Mouse (Mus musculus) forelimb bud, embryonic 11.5 days (tissue): ENCODE results near the gene Slc25a22.
"Not testable (repeated sequence)": the region's sequence is repeated elsewhere in the genome, so short reads cannot be mapped to it uniquely, and the experiment has no call there.

Source experiments
- DNase-seq: peaks from one replicate; pipeline ENCODE4 v3.0.0-alpha.2; 2012; ENCODE audit warnings: low read depth, low spot score

Gene Slc25a22

DNA sequence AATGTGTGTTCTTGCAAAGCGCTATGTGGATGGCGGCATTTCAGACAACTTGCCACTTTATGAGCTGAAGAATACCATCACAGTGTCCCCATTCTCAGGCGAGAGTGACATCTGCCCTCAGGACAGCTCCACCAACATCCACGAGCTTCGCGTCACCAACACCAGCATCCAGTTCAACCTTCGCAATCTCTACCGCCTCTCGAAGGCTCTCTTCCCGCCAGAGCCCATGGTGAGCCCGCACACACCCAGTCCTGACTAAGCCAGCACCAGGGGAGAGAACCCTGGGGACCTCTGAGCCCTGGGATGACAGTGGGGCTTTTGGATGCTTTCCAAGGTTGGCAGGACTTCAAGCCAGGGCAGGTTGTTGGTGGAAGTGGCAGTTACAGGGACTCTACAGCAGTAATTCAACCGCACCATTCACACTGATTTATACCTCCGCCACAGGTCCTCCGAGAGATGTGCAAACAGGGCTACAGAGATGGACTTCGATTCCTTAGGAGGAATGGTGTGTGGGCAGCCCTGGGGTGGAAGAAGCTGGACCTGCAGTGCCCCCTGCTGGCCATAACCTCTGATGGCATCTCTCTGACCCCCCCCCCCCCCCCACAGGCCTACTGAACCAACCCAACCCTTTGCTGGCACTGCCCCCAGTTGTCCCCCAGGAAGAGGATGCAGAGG is 20.4 kb upstream of the Slc25a22 start:
- no peak for DNase-seq

DNA sequence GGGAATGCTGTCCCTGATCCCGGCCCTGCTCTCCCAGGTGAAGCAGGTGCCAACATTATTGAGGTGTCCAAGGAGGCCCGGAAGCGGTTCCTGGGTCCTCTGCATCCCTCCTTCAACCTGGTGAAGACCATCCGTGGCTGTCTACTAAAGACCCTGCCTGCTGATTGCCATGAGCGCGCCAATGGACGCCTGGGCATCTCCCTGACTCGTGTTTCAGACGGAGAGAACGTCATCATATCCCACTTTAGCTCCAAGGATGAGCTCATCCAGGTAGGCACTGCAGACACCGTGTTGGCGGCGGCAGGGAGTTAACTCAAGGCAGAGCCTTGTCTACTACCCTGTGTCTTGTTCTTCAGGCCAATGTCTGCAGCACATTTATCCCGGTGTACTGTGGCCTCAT is 19.5 kb upstream of the Slc25a22 start:
- no peak for DNase-seq

DNA sequence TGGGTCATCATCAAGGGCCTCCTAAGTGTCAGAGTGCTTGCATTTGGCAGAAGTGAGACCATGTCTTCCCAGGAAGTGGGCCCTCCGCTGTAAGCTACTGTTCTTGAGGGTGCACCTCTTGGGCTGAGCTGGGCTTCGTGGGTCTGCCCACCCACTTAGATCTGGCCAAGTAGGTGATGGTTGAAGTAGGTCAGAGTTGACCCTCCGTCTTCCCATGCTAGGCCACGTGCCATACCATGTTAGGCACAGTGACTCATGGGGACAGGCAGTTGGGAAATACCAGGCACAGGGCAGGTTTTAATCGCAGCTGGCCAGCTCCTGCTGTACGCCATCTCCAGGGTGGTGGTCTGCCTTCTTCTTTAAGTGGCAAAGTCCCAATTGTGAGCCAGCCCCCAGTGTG is 19.0 kb upstream of the Slc25a22 start:
- no peak for DNase-seq

DNA sequence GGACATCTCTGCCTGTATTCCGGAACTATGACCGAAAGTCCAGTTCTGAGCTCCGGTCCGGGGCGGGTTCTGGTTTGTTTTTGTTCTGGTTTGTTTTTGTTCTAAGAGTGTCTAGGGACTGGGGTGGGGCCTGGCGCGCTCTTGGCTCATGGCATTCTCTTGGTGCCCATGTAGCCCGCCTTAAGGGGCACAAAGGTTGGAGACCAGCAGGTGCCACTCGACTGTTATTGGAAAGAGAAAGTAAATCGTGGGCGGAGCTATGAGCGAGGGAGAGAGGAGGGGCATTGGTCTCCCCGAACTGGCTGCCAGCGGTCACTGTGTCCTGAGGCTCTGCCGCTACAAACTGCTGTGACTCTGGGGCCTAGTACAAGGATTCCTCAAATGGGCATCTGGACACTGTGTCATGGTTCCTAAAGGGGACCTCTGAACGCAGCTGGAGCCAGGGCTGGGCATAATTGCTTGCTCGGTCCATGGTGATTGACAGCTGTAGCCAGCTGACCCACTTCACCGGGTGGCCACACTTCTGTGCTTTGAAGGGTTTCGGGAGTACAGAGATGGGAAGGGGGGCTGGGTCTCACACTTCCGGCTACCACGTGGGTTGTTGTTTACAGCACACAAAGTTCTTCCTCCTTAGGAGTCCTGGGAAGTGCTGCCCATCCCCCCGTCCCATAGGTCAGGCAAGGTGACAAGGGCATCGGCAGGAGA is 18.1 kb upstream of the Slc25a22 start:
- DNase-seq, result no peak

DNA sequence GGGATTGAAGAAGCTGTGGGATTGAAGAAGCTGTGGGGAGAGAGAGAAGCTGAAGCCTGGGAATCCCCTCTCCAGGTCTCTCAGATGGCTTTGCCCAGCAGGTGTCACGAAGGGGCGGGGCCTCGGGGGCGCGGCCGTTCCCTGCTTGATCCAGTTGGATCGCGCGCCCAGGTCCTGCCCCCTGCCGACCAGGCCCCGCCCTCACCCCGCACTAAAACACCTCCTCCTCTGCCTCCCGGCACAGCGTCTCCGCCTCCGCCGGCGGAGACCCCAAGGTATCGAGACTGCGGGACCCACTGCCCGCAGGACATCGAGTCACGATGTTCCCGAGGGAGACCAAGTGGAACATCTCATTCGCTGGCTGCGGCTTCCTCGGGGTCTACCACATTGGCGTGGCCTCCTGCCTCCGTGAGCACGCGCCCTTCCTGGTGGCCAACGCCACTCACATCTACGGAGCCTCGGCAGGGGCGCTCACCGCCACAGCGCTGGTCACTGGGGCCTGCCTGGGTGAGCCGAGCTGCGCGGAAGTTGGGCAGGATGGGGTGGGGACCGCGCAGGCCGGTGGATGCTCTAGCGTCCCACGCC is 17.4 kb upstream of the Slc25a22 start, which contains the start of gene Pnpla2:
TSS of gene Pnpla2 (plus strand) at position 232 of the 585 bp plus-strand sequence.
- peak; percentile 84 for DNase-seq

DNA sequence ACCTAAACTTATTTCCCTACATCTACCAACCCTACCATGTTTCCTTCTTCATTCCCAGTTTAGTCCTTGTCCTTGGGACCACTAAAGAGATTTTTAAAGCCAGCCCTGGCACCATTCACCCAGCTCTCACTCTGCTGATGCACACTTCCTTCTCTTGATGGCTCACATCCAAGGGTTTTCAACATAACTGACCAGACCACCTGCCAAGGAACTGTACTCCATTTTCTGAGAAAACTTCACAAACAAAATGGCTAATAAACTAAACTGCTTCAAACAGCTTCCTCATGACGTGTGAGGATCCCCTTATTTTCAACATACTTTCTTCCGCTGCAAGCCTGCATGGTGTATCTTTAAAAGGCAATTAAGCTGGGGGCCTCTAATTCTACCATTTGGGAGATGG is 15.9 kb upstream of the Slc25a22 start:
- DNase-seq, result no peak

DNA sequence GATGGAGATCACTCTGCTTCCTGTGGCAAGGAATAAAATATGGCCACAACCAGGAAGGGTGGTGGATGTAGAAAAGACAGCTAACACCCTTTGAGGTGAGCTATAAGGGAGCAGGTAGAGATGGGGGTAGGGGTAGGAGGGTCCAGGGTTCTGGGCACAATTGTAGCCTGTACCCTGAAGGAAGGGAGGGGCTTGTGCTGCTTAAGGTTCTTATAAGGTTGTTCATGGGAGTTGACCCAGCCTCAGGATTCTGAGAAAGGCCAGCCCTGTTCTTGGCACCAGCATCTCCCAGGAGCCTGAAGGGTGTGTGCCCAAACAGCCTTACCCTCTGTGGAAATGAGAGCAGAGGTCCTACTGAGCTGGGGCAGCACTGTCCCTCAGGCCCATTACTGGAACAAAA is 14.2 kb upstream of the Slc25a22 start:
- no peak for DNase-seq

DNA sequence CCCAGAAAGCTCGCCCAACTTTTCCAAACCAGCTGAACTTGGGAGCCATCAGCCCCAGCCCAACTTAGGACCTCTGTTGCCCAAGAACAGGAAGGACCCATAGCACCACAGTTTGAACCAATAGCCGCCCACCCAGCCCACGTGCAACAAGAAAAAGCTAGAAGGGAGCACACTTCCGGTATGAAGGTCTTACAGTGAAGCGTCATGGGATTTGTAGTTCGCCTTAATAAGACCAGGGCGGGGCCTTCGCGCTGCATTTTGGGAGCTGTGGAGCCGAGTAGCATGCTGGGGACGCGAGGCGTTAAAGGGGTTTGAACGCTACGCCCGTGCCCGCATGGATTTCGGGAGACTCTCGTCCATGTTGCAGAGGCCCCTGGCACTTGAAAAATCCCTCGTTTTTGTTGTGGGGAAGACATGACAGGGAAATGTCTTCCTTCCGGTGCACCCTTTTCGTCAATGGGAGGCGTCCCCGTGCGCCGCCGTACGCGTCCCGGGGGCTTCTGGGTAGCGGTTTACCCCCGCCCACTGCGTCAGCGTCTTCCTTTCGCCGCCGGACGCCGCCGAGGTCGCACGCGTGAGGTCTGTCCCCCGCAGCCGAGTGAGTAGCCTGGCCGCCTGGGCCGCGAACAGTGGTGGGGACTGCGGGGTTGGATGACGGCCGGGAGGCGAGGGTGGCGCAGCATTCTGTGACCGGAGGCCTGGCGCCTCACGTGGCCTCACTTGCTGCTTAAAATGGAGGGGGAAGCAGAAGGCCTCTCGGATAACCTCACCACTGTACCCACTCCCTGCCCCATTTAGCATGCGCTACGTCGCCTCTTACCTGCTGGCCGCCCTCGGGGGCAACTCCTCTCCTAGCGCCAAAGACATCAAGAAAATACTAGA is 9.7 kb upstream of the Slc25a22 start, which contains the start of gene Rplp2:
TSS of gene Rplp2 (plus strand) at position 261 of the 882 bp plus-strand sequence.
- peak; percentile 92 for DNase-seq

DNA sequence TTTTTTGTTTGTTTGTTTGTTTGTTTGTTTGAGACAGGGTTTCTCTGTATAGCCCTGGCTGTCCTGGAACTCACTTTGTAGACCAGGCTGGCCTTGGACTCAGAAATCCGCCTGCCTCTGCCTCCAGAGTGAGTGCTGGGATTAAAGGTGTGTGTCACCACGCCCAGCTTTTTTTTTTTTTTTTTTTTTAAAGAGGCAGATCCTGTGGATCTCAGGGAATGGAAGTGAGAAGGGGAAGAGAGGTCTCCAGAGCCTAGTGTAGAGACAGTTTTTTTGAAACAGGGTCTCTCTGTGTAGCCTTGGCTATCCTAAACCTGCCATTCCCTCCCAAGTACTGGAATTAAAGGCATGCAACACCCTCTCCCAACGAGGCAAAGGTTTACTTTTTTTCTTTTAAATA is 8.7 kb upstream of the Slc25a22 start:
- not testable (repeated sequence) for DNase-seq

DNA sequence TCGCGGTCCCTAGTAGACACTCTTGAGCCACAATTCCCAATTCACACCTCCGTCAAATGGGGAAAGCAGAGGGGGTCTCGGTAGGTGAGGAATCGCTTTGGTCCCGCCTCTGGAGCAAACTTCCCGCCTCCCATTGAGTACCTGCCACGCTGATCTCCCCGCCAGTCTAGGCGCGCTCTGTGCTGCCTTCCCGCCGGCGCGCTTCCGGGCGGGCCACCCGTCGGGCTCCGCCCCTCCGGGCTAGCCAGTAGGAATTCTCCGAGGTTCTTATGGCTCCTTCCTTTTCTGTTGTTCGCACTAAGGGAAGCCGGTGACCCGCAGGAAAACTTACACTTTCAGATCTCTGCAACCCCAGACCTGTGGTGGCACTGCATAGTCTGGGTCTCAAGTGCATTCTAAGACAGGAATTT is 6.1 kb upstream of the Slc25a22 start, which contains the start of gene Pidd1:
TSS of gene Pidd1 (minus strand) at position 198 of the 410 bp plus-strand sequence.
- DNase-seq, result no peak

DNA sequence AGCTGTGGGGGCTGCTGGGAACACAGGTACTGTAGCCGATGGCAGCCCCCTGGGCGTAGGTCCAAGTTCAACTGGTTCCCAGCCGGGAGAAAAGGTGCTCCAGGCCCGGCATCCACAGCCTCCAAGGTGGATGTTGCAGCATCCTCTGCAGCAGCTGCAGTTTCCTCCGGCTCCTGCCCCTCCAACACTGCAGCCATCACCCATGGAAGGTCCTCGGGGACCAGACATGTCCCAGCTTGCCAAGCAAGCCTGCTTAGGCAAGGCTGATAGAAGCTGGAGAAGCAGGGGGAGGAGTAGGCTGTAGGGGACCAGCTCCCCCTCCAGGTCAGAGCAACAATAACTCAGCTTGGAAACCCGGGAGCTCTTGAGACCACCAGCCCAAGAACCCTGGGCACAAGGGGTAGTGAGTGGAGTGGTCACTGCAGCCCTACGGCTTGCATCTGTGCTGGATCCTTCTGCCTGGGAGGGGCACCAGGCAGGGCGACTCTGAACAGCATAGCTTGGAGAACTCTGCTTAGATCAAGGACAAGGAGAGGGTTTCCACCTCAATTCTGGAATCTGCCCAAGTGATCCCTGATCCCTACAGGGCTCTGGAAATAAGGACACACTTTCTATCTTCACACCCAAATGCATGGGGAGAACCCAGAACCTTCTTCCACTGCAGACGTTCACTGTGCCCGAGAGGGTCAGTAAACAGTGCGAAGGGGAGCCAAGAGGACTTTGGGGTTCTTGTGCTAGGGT is 5.6 kb upstream of the Slc25a22 start:
- DNase-seq, result peak; percentile 63

DNA sequence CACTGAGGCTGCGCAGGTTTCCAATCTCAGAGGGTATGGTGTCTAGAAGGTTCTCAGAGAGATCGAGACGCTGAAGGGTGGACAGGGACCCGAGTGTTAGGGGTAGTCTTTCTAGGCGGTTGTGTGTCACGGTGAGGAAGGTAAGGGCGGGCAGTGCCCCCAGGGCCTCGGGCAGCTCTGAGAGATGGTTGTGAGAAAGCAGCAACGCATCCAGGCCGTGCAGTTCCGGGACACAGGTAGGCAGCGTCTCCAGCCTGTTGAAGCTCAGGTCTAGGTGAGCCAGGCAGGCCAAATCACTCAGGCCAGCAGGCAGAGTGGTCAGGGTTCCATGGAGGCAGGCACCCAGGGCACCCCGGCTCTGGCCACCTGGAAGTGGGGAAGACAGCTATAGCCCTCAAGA is 4.5 kb upstream of the Slc25a22 start:
- no peak for DNase-seq

DNA sequence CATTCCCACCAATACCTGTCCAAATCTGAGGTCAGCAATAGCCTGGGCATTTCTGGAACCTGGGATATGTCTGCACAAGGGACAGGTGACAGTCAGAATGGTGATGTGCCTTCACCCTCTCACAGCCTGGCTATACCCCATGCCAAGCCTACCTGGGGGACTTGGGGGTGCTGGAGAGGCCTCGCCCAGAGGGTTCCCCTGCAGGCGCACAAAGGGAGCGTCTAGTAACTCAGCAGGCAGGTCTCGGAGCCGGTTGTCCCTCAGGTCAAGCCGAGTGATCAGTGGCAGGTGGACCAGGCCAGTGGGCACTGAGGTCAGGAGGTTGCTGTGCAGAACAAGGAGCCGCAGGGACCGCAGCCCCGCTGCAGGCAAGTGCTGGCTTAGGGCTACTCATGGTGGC is 3.8 kb upstream of the Slc25a22 start:
- no peak for DNase-seq

DNA sequence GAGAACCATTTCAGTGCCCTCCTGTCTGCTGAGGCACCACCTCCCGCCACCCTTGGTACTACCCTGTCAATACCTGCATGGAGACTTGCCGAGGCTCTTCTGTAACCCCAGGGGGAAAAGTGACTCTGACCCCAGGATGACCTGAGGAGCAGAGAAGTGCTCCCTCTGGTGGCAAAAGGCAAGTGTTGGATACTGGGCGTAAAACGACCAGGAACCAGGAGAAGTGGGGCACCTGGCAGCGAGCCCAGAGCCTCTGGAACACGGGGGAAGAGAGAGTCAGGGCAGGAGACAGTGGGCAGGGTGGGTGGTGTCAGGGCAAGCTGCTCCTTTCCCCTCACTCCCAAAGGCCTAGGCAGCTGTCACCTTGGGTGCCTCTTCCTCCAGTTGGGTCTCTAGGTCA is 2.9 kb upstream of the Slc25a22 start:
- peak; percentile 54 for DNase-seq

DNA sequence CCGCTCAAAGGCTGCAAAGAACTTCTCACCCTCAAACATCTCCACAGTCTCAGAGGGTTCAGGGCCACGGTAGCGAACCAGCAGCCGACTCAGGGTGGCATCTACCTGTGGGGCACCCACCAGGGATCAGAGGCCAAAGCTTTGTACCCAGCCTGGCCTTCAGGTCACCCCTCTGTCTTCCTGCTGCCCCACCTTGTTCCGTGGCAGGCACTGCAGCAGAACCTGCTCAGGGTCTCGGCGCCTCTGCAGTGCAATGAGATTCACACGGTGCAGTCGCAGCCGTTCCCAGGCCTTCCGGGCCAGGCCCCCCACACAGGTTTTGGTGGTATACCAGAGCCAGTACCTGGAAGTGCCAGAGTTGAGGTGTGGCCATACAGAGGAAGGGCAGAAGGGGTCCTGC is 2.1 kb upstream of the Slc25a22 start:
- no peak for DNase-seq

DNA sequence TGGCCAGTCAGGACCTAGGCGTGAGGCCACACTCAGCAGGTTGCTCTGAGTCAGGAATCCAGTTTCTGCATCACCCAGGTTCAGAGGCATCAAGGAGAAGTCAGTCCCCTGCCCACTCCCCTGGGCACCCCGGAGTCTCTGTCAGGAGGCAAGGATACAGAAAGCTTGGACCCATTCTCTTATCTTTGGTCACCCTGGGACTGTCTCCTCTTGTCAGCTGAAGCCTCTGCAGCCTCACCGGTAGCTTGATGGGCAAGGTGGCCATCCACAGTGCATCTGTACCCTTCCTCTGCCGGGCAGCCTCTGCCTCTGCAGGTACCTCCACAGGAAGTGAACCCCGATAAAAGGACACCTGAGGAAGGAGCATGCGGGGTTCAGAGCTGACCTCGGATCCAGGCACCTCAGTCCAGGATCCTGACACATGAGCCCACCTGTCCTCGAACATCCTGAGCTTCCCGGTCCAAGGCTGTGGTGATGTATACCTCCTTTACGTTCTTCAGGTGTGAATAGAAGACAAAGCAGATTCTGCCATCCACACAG is 1.5 kb upstream of the Slc25a22 start:
- DNase-seq, result no peak

DNA sequence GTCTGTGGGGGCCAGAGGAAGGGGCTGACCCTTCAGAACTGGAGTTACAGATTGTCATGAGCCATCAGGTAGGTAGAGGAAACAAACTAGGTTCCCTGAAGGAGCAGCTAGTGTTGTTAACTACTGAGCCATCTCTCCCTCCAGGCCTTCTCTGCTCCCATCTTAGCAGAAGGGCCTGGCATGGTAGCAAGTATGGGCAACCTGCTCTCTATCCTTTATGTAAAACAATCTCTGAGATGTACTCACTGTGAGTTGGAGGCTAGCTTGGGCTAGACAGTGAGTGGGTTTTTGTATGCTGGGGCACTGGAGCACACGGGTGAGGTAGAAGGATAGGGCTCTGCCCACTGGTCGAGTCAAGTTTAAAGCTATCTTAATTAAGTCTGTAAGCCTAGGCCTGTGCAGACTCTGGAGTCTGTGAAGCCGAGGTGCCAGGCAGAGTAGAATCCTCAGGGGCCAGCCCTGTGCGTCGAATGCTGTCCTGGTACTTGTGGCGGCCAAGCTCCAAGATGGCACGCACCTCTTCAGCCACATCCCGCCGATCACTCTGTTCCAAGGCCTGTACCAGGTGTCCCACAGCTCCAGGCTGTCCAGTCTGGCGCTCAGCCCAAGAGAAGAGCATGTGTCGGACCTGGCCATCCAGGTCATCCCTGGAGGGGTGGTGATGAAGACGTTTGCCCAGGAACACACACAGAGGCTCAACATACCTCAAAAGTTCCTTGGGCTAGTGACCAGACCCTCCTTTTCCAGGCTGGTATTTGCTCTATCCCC is 693 bp upstream of the Slc25a22 start:
- no peak for DNase-seq

DNA sequence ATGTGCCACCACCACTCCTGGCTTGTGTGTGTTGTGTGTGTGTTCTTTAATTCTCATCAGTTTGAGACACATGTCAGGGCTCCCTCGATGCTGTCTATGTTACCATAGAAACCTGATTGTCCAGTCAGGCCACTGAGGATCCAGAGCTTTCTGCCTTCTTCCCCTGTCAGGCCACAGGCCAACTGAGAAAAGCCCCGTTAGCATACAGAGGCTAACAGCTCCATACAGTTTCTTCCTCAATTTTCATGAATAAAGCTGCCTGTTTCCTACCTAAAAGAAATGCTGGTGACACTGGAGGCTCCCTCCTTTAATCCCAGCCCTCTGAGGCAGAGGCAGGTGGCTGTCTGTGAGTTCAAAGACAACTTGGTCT is 1.2 kb downstream of the Slc25a22 start:
- no peak for DNase-seq

DNA sequence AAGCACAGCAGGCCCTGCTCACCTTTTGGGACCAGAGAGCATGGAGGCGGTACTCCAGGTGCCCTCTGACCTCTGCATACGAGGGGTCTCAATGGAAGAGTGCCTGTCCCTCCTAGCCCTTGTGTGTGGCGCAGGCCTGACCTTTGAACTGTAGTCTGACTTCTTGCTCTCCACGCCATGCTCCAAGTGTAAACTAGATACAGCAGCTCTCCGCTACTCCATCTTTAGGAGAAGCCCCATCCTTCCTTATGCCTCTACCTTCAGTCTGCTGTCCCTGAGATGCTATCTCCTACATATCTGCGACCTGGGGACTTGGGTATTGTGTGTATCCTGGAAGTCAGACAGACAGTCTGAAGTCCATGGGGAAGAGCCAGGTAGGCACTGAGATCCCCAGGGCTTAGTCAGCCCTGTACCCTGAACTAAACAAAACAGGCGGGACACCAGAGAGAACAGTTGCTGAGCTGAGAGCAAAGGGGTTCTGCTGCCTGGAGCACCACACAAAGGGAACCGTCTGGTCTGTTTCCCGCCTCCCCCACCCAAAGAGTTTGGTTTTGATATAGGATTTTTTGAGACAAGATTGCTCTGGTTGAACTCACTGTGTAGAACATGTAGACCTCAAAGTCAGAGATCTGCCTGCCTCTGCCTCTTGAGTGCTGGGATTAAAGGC is 1.7 kb downstream of the Slc25a22 start:
- no peak for DNase-seq
